Mouse (Mus musculus) cerebellum, adult 18-20 months (tissue): ENCODE measurements around the gene Antxr1.

Experiments
- DNase-seq, 2 experiments: peaks; one replicate each; pipeline ENCODE4 v3.0.0; 2021

Antxr1 gene

GRCm38 (mm10) chr6:87133520-87133919 is 202.1 kb downstream of the Antxr1 start:
- DNase-seq, result no peak

DNA sequence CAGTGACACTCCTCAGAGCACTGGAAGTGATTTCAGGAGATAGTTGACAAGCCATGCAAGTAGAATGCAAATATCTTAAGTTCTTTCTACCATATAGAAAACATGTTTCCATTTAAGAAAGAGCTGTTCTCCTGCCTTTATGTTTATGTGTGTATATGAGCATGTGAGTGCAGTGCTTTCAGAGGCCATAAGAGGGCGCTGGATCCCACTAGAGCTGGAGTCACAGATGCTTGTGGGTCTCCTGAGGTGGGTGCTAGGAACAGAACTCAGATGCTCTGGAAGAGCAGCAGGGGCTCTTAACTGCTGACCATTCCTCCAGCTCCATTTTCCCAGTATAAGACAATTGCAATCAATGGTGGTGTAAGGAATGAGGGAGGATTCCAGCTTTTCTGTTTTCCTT is 204.5 kb downstream of the Antxr1 start:
- no peak for DNase-seq

DNA sequence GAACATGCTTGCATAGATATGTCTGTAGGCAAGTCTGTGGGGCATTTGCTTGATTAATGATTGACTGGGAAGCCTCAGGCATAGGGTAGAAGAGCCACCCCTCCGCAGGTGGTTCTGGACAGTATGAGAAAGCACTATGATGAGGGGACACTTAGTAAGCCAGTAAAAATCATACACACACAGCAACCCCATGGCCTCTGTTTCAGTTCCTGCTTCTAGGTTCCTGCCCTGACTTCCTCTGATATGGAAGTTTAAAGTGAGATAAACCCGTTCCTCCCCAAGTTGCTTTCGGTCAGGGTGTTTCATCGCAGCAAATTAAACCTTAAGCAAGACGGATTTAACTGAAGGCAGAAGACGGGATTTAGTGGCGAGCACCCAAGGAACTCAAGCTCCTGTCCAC is 205.0 kb downstream of the Antxr1 start:
- DNase-seq, result no peak

DNA sequence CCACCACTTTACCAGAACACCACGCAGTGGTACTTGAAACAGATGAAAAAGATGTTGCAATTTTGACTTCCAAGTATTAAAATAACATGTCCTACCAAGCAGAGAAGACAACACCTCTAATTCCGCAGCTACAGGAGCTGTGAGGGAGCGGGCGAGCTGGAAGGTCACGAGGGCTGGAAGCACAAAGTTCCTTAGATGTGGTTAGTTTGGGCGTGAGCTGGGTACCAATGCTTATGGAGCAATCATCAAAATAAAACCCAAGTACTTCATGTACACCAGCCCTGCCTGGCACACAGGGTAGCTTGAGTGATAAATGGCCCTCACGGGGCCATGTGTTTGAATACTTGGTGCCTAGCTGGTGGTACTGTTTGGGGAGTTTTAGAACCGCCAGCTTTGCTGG is 205.8 kb downstream of the Antxr1 start:
- DNase-seq, result no peak

GRCm38 (mm10) chr6:87127049-87127753 is 208.4 kb downstream of the Antxr1 start:
- no peak for DNase-seq

DNA sequence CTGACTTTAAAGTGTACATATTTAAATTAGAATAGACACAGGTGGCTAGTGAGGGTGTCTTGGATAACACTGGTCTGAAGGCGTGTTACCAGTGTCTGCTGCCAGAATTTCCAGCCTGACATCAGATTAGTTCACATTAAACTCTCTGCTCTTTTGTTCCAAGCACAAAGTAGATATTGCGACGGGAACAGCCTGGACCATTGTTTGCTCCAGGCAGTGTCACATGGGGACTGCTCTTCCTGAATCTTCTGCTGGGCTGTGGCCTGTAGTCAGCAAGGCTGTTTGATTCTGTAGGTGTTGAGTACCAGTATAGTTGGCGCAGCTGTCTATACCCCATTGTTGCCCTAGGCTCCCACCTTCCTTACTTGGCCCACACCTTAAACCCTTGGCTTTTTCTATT is 211.6 kb downstream of the Antxr1 start:
- DNase-seq, result no peak

DNA sequence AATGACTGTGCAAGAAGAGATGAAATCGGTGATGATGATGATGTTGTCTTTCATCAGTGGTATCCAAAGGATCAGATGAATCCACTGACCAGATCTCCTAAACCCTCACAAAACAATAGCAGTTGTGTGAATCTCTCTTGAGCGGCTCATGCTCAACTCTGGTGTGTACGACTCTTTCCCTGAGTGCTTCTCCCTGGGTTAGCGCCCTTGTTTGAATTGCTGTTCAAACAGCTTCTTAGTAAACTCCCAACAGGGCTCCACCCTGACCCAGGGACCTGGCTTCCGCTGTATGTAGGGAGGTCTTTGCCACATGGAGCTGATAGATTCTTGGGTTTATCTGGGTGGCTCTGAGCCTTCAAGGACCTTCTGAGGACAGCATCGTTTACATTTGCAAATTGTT is 212.2 kb downstream of the Antxr1 start:
- no peak for DNase-seq

- DNase-seq, result no peak
These were observed 213.7 kb downstream of the Antxr1 start for GRCm38 (mm10) chr6:87121961-87122360.

DNA sequence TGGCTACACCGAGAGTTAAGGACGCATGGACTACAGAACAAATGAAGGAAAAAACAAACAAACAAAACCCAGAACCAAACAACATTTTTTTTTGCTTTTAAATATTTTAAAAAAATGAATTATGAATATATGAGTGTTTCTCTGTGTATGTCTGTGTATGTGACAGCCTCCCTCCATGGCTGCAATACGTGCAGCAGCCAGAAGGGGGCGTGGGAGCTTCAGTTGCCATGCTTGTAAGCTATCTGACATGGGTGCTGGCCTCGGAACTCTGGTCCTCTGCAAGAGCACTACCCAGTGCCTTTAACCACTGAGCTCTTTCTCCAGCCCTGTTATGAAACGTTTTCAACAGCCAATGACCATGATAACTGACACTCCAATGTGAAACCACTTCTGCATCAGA is 215.0 kb downstream of the Antxr1 start:
- DNase-seq, result no peak

DNA sequence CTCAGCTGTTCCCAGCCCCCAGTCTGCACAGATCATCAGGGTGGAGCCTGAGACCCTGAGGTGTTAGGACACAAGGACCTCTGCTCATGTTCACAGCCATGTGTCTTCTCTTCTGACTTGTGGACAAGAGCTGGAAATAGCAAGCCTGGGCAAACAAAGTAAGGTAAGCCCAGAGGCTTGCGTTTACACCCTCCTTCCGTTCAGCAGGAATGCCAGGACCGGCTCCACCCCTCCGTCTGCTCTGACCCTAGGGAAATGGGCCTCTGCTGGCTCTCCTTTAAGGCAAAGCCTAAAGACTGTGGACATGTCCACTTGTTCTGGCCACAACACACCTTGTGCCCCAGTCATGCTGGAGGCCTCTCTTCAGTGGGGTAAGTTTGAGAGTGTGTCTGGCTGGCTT is 215.6 kb downstream of the Antxr1 start:
- DNase-seq, result no peak

DNA sequence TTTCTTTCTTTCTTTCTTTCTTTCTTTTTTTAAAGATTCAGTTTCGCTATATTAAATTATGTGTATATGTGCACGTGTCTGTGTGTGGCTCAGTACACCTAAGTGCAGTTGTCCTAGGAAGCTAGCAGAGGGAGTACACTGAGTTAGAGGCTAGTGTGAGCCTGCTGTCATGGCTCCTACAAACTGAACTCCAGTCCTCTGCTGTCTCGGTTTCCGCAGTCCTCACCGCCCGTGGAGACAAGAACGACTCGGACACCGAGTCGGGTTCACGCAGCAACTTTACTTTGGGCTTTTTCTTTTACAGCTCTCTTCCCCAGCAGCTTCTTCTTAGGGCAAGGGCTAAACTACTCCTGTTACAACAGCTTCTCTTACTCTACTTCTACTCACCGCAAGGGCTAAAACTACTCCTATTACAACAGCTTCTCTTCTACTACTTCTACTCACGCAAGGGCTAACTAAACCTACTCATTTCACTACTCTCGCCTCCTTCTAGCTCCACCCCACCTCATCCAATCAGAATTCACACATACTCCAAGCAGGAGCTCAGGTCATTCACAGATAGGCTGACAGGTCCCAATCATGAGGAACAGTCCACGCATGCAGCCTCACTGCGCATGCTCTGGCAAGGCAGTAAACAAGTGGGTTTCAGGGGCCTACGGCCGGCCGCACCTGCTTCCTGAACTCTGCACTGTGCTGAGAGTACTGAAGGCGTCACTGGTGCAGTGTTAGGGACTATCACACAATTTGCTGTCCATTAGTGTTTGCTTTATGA is 216.4 kb downstream of the Antxr1 start:
- no peak for DNase-seq

- DNase-seq, result no peak
These were observed 219.0 kb downstream of the Antxr1 start for GRCm38 (mm10) chr6:87116596-87116995.

GRCm38 (mm10) chr6:87115981-87116380 is 219.6 kb downstream of the Antxr1 start:
- DNase-seq, result no peak

DNA sequence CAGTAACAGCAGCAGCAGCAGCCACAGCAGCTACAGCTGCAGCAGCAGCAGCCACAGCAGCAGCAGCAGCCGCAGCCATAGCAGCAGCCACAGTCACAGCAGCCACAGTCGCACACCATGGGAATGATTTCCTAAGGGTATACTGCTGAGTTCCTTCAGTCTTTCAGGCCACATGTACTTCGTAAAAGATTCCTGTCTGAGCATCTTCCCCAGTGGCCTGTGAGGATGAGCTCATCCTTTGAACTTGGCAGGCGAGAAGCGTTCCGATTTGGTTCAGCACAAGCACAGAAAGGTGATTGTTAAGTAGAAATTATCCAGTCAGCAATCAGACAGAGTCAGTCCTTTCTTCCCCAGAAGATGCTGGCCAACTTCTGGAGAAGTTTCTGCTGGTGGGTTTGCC is 223.5 kb downstream of the Antxr1 start:
- DNase-seq, result no peak

DNA sequence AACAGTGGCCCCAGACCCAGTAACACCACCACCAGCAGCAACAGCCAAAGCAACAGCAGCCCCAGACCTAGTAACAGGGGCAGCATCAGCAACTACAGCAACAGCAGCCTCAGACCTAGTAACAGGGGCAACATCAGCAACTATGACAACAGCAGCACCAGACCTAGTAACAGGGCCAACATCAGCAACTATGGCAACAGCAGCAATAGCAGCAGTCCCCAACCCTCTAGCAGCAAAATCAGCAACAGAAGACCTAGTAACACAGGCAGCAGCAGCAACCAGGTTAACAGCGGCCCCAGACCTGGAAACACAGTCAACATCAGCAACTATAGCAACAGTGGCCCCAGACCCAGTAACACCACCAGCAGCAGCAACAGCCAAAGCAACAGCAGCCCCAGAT is 224.1 kb downstream of the Antxr1 start:
- no peak for DNase-seq

GRCm38 (mm10) chr6:87104123-87104796 is 231.4 kb downstream of the Antxr1 start, which contains the start of gene D6Ertd527e:
Gene D6Ertd527e, plus strand, starts transcription at chr6:87104746.
- no peak for DNase-seq

DNA sequence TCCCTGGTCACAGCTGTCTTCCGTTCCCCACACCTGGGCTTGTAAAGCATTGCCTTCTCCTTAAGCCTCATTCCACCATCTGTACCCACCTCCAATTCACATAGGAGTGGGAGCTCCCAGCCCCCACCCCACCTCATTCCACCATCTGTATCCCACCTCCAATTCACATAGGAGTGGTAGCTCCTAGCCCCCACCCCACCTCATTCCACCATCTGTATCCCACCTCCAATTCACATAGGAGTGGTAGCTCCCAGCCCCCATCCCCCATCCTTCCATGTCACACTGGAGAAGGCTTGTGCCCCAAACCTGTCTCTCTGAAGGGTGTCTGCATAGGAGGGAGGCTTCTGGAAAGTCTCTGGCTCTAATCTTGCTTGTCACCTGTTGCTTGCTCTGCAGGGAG is 232.3 kb downstream of the Antxr1 start:
- no peak for DNase-seq

GRCm38 (mm10) chr6:87102421-87102911 is 233.2 kb downstream of the Antxr1 start:
- DNase-seq, result no peak

DNA sequence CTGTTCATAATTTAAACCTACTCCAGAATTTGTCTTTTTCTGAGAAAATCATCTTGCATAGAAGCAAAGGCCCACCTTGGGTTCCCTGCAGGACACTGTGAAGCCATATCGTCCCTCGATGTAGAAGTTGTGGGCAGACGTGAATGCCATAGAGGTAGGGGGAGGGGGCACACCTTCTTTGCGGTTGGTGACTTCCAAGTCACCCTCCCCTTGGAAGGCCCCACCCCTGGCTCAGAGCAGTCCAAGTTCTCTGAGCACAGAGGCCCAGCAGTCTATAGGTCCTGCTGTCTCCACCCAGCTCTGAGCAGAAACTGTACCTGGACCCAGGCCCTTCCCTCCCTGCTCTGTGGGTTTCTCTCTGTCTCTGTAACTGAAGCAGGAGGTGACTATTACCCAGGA is 233.7 kb downstream of the Antxr1 start:
- no peak for DNase-seq

DNA sequence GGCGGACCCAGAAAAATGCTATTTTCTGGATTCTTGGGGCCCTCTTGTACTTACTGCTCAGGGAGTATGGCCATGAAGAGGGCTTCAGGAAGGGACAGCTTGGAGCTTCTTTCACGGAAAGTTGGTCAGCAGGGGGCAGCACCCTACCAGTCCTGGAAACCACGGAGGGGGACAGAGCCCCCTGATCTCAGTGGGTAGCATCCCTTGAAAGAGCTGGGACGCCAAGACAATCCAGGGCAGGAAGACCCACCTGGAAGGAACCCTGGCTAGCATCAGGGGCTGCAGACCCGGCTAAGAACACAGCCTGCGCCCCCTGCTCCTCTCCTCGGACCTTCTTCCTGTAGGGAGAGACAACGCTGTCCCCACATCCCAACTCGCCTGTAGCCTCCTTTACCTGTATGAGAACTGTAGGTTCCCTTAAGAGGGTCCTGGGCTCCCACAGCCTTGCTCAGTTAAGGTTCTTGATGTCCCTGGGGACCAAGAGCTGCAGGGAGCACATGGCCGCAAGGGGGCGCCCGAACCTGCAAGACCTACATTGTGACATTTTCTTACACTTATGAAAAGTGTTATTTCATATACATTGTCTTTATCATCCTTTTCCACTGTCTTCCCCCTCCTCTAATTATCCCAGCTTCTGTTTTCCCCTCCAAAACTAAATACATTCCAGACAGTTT is 234.2 kb downstream of the Antxr1 start:
- peak; percentile 70 to 84 for DNase-seq

DNA sequence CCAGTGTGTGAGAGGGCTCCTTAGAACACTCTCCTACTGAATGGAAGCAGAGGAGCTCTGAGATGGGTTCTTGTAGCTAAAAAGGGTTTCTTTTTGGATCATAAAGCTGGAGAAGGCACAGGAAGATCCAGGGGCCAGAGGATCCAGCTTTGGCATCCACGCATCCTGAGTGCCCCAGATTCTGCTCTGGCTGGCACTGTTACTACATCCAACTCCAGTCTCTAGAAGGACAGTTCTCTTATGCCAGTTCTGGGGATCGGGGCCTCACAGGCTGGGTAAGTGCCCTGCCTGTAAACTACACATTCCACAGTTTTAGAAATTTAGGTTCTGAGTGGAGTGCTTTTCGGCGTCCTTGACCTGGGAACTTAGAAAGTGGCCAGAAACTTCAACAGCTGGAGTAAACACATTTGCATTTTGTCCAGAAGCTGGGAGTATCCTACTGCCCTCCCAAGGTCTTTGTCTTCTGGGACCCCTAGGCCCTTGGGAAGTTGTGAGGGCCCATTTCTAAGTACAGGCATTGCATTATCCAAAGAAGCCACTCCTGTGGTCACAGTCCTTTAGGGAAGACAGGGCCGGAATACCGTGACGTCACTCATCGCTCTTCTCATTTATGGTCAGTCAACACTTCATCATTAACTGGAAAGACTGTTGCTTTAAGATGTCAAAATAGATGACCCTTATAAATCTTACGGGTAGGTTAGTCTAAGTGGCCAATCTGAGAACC is 235.2 kb downstream of the Antxr1 start:
- no peak for DNase-seq

DNA sequence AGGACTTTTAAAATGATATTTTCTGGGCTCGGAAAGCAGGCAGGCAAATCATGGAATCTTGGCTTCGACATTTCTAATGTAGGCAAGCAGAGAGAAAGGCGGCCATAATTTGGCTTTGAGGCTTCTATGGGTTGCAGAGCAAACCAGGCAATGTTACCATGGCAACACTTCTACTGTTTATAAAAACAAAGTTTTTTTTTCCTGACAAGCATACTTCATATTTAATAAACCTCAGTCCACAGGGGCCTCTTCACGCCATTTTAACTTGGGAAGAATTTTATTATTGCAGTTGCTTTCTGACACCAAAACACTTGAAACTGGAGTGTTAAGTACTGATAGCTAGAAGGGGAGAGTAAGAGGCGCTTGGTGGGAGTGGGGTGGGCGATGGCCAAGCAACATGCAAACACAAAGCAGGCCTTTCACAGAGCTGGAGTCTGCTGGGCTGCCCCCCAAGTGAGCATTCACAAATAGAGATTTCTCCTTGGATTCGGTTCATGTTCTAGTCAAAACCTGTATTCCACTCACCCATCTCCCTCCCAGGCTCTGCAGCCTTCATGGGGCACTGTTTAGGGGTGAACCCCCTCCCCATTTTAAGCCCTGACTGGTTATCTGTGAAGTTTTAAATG is 235.8 kb downstream of the Antxr1 start:
- no peak for DNase-seq
